Mouse (Mus musculus) CH12.LX (cell line): ENCODE measurements around the gene Lin28a.

ENCODE experiments used
- CHD2 ChIP-seq: IDR thresholded peaks from 2 replicates; pipeline ENCODE4 v1.6.1; 2011; ENCODE audit warnings: low read length, improper control_type of control experiment
- MAFK ChIP-seq: IDR thresholded peaks from 2 replicates; pipeline ENCODE4 v1.6.1; 2011; ENCODE audit warnings: low read length, improper control_type of control experiment; ENCODE audit not compliant: insufficient replicate concordance
- USF1 ChIP-seq: IDR thresholded peaks from 2 replicates; pipeline ENCODE4 v1.6.1; 2014; ENCODE audit warnings: low read depth, mild to moderate bottlenecking, inconsistent platforms, low read length, improper control_type of control experiment

DNA sequence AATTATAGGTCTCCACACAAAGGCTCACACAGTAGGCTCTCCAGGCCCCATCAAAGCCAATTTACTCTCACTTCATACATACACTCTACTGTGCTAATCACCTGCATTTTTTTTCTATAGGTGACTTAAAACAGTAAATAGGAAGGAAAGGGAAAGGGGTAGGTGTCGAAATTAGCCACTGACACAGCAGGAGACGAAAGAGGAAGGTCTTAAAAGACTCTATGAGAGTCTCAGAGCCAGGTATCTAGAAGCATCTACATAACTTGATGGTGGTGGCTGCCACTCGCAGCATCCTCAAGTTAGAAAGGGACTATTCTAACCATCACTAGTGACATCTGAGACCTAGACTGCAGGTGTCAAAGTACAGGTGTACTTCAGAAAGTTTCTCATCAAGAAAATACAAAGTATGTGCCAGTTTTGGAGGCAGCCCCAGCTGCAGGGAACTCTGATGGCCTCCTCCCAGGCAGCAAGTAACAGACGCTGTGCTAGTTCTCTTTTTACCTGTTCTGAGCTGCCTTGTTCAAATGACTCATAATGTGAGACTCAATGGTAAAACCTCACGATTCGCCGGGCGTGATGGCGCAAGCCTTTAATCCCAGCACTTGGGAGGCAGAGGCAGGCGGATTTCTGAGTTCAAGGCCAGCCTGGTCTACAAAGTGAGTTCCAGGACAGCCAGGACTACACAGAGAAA, 40.5 kb downstream of the Lin28a start:
- no peak for TF ChIP-seq MAFK
- no peak for TF ChIP-seq CHD2
- TF ChIP-seq USF1, result no peak
